Mouse (Mus musculus): ENCODE results near the gene Gm14548.
"Not testable (repeated sequence)": the region's sequence is repeated elsewhere in the genome, so short reads cannot be mapped to it uniquely, and the experiment has no call there.

The Gm14548 gene

DNA sequence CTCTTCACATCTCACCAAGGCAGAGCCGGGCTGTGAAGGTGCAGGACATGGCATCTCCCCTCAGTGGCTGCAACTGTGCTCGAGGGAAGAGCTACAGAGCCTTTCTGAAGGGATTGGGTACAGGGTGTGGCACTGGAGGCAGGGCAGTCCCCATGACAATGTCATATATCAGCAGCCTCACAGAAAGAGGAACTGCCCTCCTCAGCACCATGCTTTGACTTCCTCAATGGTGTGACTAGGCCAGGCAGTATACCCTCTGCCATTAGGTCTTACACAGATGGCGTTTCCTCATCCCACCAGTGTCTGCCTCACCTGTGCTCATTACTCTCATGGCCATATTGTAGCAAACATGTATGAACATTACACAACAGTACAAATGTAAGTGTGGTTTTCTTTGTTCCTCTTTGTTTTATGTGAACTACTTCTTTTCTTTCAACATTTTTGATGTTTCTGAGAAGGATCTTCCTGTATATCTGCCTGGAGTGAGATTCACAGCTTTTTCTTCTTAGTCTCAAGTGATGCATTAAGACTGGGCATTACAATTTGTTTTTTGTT lies at the start of gene Gm14548:
TSS of gene Gm14548 (minus strand) at position 85 of the 555 bp plus-strand sequence.
- DNase-seq (ENCODE audit: low spot score in 2 of 2) = not testable (repeated sequence)

DNA sequence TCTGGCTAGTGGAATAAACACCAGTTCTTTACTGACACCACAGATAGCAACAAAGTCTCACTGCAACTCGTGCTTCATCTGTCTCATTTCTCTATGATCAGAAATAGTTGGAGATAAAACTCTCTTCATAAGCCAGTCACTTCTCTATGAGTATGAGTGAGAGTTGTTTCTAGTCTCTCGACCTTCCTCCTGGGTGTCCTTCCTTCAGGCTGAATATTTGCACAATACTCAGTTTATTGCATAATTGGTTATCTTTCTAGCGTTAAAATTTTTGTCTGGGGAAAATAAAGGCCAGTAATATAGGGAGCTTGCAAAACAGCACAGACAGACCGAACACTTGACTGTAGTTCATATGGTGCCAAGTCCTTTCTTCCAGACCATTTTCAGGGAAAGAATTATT lies 48.2 kb upstream of the Gm14548 start:
- no peak for DNase-seq (ENCODE audit: low spot score in 2 of 2)

- no peak for DNase-seq (ENCODE audit: low spot score in 2 of 2)
Observed at GRCm38 (mm10) chr7:3940915-3941314, 43.0 kb upstream of the Gm14548 start.

- no peak for DNase-seq (ENCODE audit: low spot score in 2 of 2)
Observed at GRCm38 (mm10) chr7:3939866-3940525, 42.1 kb upstream of the Gm14548 start.

GRCm38 (mm10) chr7:3935473-3935872 lies 37.6 kb upstream of the Gm14548 start:
- DNase-seq (ENCODE audit: low spot score in 2 of 2) = not testable (repeated sequence)

- DNase-seq (ENCODE audit: low spot score in 2 of 2) = not testable (repeated sequence)
Observed at GRCm38 (mm10) chr7:3915387-3915786, 17.5 kb upstream of the Gm14548 start, which contains the start of gene Lilra6. TSS of gene Lilra6 (minus strand) at chr7:3915503.

- no peak for DNase-seq (ENCODE audit: low spot score in 2 of 2)
Observed at GRCm38 (mm10) chr7:3903704-3904103, 5.8 kb upstream of the Gm14548 start.

DNA sequence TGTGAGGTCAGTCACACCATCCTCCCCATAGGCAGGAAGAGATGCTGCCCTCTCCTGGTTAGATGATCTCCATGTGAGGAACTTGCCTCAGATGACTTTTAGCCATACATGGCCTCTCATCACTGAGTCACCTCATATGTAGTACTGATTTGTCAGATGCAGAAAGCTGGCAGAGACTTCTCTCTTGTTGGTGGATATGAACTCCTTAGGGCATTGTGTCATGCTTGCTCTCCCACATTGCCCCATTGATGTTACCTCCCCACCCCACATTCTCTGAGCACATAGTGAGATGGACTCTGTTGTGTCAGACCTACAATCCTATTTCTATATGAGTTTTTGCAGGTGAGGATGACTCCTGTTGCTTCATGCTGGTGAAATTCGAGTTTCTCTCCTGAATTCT lies 22.9 kb downstream of the Gm14548 start:
- not testable (repeated sequence) for DNase-seq (ENCODE audit: low spot score in 2 of 2)

GRCm38 (mm10) chr7:3844951-3845350 lies 53.0 kb downstream of the Gm14548 start, which contains the start of gene Pira2:
TSS of gene Pira2 (minus strand) at chr7:3845051.
- not testable (repeated sequence) for DNase-seq (ENCODE audit: low spot score in 2 of 2)

DNA sequence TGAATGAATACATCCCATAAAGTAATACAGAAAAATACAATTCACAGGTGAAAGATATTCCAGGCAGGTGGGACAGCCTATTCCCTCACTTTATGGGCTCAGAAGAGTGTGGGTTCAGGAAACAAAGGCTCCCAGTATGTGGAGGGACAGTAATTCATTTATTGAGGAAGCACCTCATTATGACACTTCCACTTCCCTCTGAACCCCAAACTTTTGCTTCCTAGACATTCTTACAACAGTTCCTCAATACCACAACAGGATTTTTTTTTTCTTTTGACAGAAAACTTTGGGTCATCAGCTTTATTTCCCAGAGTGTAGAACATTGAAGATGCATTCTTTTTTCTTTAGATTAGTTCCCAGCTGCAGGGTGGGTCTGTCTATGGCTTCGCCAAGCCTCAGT lies 60.1 kb downstream of the Gm14548 start:
- not testable (repeated sequence) for DNase-seq (ENCODE audit: low spot score in 2 of 2)

Measured in frontal cortex, postnatal 36 days (tissue).